Comparison of ENCODE assay signal across 9 mouse cellular contexts in the genomic region with DNA sequence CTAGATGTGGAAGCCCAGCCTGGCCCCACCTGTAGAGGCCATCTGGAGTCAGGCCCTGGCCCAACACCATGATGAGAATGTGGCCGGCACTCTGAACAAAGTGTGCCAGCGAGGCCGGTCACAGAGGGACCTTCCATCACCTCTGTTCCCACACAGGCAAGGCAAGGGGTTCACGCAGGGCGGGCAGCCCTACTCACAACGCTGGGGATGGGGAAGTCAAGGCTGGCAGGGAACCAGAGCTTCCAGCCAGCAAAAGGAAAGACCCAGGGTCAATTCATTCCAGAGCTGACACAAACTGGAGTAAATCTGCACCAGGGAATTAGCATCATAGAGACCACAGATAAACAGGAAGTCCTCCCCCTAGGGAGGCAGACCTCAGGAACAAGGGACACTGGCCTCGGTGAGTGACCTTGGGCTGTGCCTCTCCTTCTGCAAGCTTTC. TPM values are rescaled to one million over a fixed set of nuclear protein-coding genes. Genes with fewer than 3 reads are reported as not detected.
DNase-seq lines count a peak whose midpoint lies in the region; ATAC-seq and TF ChIP-seq lines count a peak whose summit lies in the region.
"Had no signal": no experiment of that assay in that cellular context is flagged by ENCODE, and none has a peak within 500 bp of the region (broad histone marks: within the 10 kb centered on the region; RNA-seq: fewer than 3 reads in every experiment).

No protein-coding gene starts in this region.

- WGBS in intestine, embryonic 15.5 days, result 63% methylated on average over 7 of the region's 7 CpGs
- 63% methylated on average over 7 of the region's 7 CpGs for WGBS in intestine, postnatal 0 days
- WGBS in heart, embryonic 13.5 days, result 57% methylated on average over 7 of the region's 7 CpGs

- peaks cover 68% of the 10 kb centered on the region for H3K4me1 ChIP-seq in intestine, embryonic 15.5 days (replicated peaks)
- 0 out of 2 replicates have a peak, but pooled peaks cover 10% of the 10 kb centered on the region for H3K4me1 ChIP-seq in intestine, postnatal 0 days (replicated peaks; ENCODE audit: control insufficient read depth, insufficient read depth, low read length)
- peaks cover 64% of the 10 kb centered on the region for H3K4me1 ChIP-seq in brown adipose tissue, adult 24 weeks (ENCODE audit: control insufficient read depth, insufficient read depth, insufficient read length, low read length)
- H3K4me1 ChIP-seq in heart, embryonic 13.5 days, result peaks cover 96% of the 10 kb centered on the region

- TF ChIP-seq CTCF in intestine, postnatal 0 days (IDR thresholded peaks at IDR 0.05; ENCODE audit: low read depth), result no peak

- H3K36me3 ChIP-seq in intestine, embryonic 15.5 days, result peaks cover 29% of the 10 kb centered on the region
- 0 out of 2 replicates have a peak, but pooled peaks cover 3% of the 10 kb centered on the region for H3K36me3 ChIP-seq in intestine, postnatal 0 days (ENCODE audit: control insufficient read depth, insufficient read depth)
- peaks cover 59% of the 10 kb centered on the region for H3K36me3 ChIP-seq in heart, embryonic 13.5 days

- intact Hi-C loops in left cerebral cortex, postnatal 25 days (cut with DNase I), result no loop called here

- no peak overlapping the region for H3K4me3 ChIP-seq in intestine, embryonic 15.5 days (replicated peaks)
- H3K4me3 ChIP-seq in intestine, postnatal 0 days (ENCODE audit: low read depth, low read length), result no peak overlapping the region
- no peak overlapping the region for H3K4me3 ChIP-seq in brown adipose tissue, adult 24 weeks (ENCODE audit: insufficient read depth, low read depth, low read length)
- H3K4me3 ChIP-seq in heart, embryonic 13.5 days, result no peak overlapping the region
- H3K4me3 ChIP-seq: limb, embryonic 13.5 days had no signal

- no peak for ATAC-seq in intestine, embryonic 15.5 days
- ATAC-seq in intestine, postnatal 0 days, result no peak
- ATAC-seq in heart, embryonic 13.5 days (ENCODE audit: extremely low read depth, insufficient number of reproducible peaks, low FRiP score, low TSS enrichment), result no peak

- H3K27me3 ChIP-seq in intestine, embryonic 15.5 days (replicated peaks), result no peaks in the 10 kb centered on the region
- no peaks in the 10 kb centered on the region for H3K27me3 ChIP-seq in intestine, postnatal 0 days (replicated peaks; ENCODE audit: control insufficient read depth, insufficient read depth, low read length)
- H3K27me3 ChIP-seq in heart, embryonic 13.5 days (replicated peaks), result no peaks in the 10 kb centered on the region
- H3K27me3 ChIP-seq: limb, embryonic 13.5 days had no signal

- no peak overlapping the region for H3K4me2 ChIP-seq in intestine, embryonic 15.5 days (replicated peaks)
- H3K4me2 ChIP-seq in intestine, postnatal 0 days (replicated peaks; ENCODE audit: low read depth), result no peak overlapping the region
- peak overlapping the region; percentile 22 for H3K4me2 ChIP-seq in heart, embryonic 13.5 days
- H3K4me2 ChIP-seq: limb, embryonic 13.5 days had no signal

- DNase-seq in kidney, postnatal 25 days, result peak; percentile 58 to 72
- DNase-seq in ovary, postnatal 10 days (ENCODE audit: low spot score), result no peak
- no peak for DNase-seq in left cerebral cortex, postnatal 25 days (ENCODE audit: low spot score in 2 of 2)
- DNase-seq in right cerebral cortex, postnatal 4 days, result no peak

- no peak overlapping the region; the same call in 1 of the 2 replicates for H3K9ac ChIP-seq in intestine, embryonic 15.5 days
- H3K9ac ChIP-seq in intestine, postnatal 0 days (ENCODE audit: low read depth, low read length), result no peak overlapping the region
- peak overlapping the region; percentile 70 for H3K9ac ChIP-seq in heart, embryonic 13.5 days

- 0 out of 2 replicates have a peak overlapping the region, but pooled peaks have one; percentile 36 for H3K27ac ChIP-seq in intestine, embryonic 15.5 days
- H3K27ac ChIP-seq in intestine, postnatal 0 days (ENCODE audit: low read depth, low read length), result no peak overlapping the region
- H3K27ac ChIP-seq in brown adipose tissue, adult 24 weeks (replicated peaks; ENCODE audit: low read depth, low read length), result peak overlapping the region; percentile 58
- H3K27ac ChIP-seq in heart, embryonic 13.5 days (replicated peaks), result peak overlapping the region; percentile 96
- H3K27ac ChIP-seq: limb, embryonic 13.5 days had no signal

- H3K9me3 ChIP-seq in intestine, embryonic 15.5 days, result no peaks in the 10 kb centered on the region
- no peaks in the 10 kb centered on the region for H3K9me3 ChIP-seq in intestine, postnatal 0 days (ENCODE audit: control insufficient read depth)
- no peaks in the 10 kb centered on the region for H3K9me3 ChIP-seq in heart, embryonic 13.5 days

RNA-seq across cellular contexts. Expression of gene Csnk1e, which starts 18.9 kb away (rescaled TPM):
- 59.1 and 61.8 TPM in 2 replicates for polyA plus RNA-seq in intestine, embryonic 15.5 days (2015; fragmentation: Nextera tagmentation; extraction: Ambion mirVana)
- polyA plus RNA-seq in intestine, postnatal 0 days (2015; fragmentation: Nextera tagmentation; extraction: Ambion mirVana), result 18.2 and 25.7 TPM in 2 replicates
- 17.4 and 24.8 TPM in 2 replicates for polyA plus RNA-seq in brown adipose tissue, adult 24 weeks (2012; ENCODE audit: insufficient read depth, insufficient read length, missing spikeins)
- 64.8 and 76.2 TPM in 2 replicates for polyA plus RNA-seq in heart, embryonic 13.5 days (2015; fragmentation: Nextera tagmentation; extraction: Ambion mirVana)
- 100 to 1,000 TPM; 133 to 141 TPM for total RNA-seq in left cerebral cortex, postnatal 25 days (2021)

RNA-seq across cellular contexts. Expression of gene Tmem184b, which starts 33.1 kb away (rescaled TPM):
- 49.4 and 51.0 TPM in 2 replicates for polyA plus RNA-seq in intestine, embryonic 15.5 days (2015; fragmentation: Nextera tagmentation; extraction: Ambion mirVana)
- 32.7 and 34.1 TPM in 2 replicates for polyA plus RNA-seq in intestine, postnatal 0 days (2015; fragmentation: Nextera tagmentation; extraction: Ambion mirVana)
- 60.3 and 71.0 TPM in 2 replicates for polyA plus RNA-seq in brown adipose tissue, adult 24 weeks (2012; ENCODE audit: insufficient read depth, insufficient read length, missing spikeins)
- polyA plus RNA-seq in heart, embryonic 13.5 days (2015; fragmentation: Nextera tagmentation; extraction: Ambion mirVana), result 65.8 and 72.7 TPM in 2 replicates
- 10 to 100 TPM; 57.2 to 67.5 TPM for total RNA-seq in left cerebral cortex, postnatal 25 days (2021)

Comparison
In these comparisons a context has a peak if more than half of its experiments do, and no peak if none do; other contexts are left out.
1. DNase-seq: peak in kidney, postnatal 25 days (2 of 2); none in ovary, postnatal 10 days (single experiment), left cerebral cortex, postnatal 25 days (0 of 2) and right cerebral cortex, postnatal 4 days (single experiment).